Mouse (Mus musculus): ENCODE measurements around the gene Tgm5. TPM values are rescaled to one million over a fixed set of nuclear protein-coding genes. Genes with fewer than 3 reads are reported as not detected.

Gene Tgm5
- polyA plus RNA-seq, 1 experiment from 2014 or later = not detected

DNA sequence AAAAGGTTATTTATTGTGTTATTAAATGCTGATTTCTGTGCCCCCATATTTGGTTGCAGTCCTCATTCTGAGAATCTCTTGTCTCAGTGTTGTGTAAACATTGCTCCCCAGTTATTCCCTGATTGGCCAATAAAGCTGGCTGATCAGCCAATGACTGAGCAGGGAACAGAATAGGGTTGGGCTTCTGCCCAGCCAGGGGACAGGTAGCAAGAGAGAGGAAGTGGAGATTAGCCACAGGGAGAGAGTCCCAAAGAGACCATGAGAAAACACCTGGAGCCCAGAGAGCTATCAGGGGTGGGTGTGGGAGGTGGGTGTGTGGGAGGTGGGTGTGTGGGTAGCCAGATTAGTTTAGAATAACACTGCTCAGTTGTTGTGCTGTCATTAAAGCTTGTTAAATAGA lies 20.3 kb upstream of the Tgm5 start:
- Histone ChIP-seq H3K9ac (ENCODE audit: low read depth, low read length) (no peak overlapping the region), H3K9me3 (replicated peaks; ENCODE audit: control insufficient read depth, low read length) (no peaks in the 10 kb centered on the region), H3K4me2 (no peak overlapping the region), H3K36me3 (ENCODE audit: control insufficient read depth, insufficient read depth, low read length) (no peaks in the 10 kb centered on the region), H3K27ac (ENCODE audit: low read depth, low read length) (no peak overlapping the region), H3K4me3 (ENCODE audit: low read depth, low read length) (no peak overlapping the region), H3K27me3 (ENCODE audit: control insufficient read depth, insufficient read depth, low read length) (no peaks in the 10 kb centered on the region), H3K4me1 (ENCODE audit: control insufficient read depth, insufficient read depth, low read length) (0 out of 2 replicates have a peak, but pooled peaks cover 2% of the 10 kb centered on the region)
- ATAC-seq (replicated peaks; ENCODE audit: insufficient number of reproducible peaks, low FRiP score, low TSS enrichment) = no peak

DNA sequence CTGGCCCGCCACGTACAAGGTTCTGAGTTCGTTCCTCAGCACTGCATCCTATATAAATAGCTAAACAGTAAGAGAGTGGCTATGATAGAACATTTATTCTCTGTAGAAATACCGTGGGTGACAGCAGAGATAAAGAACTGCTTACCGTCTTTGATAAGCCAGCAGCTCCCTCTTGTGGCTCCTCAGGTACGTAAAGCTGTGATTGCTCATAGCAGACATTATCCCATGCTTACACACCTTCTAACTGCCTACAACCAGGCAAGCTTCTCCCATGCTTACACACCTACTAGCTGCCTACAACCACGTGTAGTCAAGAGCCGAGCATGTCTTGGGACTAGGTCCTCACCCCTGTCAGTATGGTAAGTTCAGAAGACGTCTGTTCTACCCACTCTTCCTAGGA lies 16.4 kb upstream of the Tgm5 start:
- Histone ChIP-seq H3K4me2 (no peak overlapping the region), H3K4me3 (ENCODE audit: low read depth, low read length) (no peak overlapping the region), H3K36me3 (ENCODE audit: control insufficient read depth, insufficient read depth, low read length) (no peaks in the 10 kb centered on the region), H3K27ac (ENCODE audit: low read depth, low read length) (no peak overlapping the region), H3K9ac (ENCODE audit: low read depth, low read length) (no peak overlapping the region), H3K9me3 (replicated peaks; ENCODE audit: control insufficient read depth, low read length) (no peaks in the 10 kb centered on the region), H3K27me3 (ENCODE audit: control insufficient read depth, insufficient read depth, low read length) (no peaks in the 10 kb centered on the region), H3K4me1 (ENCODE audit: control insufficient read depth, insufficient read depth, low read length) (no peaks in the 10 kb centered on the region)
- WGBS (ENCODE audit: insufficient replicate concordance) = 24% methylated on average over 9 of the region's 9 CpGs
- ATAC-seq (replicated peaks; ENCODE audit: insufficient number of reproducible peaks, low FRiP score, low TSS enrichment) = no peak

GRCm38 (mm10) chr2:121089751-121090150 lies 4.1 kb upstream of the Tgm5 start:
- Histone ChIP-seq H3K27me3 (ENCODE audit: control insufficient read depth, insufficient read depth, low read length) (peaks cover 2% of the 10 kb centered on the region; the same call in 1 of the 2 replicates), H3K9ac (ENCODE audit: low read depth, low read length) (no peak overlapping the region), H3K36me3 (ENCODE audit: control insufficient read depth, insufficient read depth, low read length) (no peaks in the 10 kb centered on the region), H3K4me1 (ENCODE audit: control insufficient read depth, insufficient read depth, low read length) (no peaks in the 10 kb centered on the region), H3K4me2 (no peak overlapping the region), H3K27ac (ENCODE audit: low read depth, low read length) (no peak overlapping the region), H3K4me3 (ENCODE audit: low read depth, low read length) (no peak overlapping the region), H3K9me3 (replicated peaks; ENCODE audit: control insufficient read depth, low read length) (no peaks in the 10 kb centered on the region)
- 70% methylated on average over 4 of the region's 4 CpGs for whole genome bisulfite sequencing (ENCODE audit: insufficient replicate concordance)
- no peak for ATAC-seq (replicated peaks; ENCODE audit: insufficient number of reproducible peaks, low FRiP score, low TSS enrichment)

DNA sequence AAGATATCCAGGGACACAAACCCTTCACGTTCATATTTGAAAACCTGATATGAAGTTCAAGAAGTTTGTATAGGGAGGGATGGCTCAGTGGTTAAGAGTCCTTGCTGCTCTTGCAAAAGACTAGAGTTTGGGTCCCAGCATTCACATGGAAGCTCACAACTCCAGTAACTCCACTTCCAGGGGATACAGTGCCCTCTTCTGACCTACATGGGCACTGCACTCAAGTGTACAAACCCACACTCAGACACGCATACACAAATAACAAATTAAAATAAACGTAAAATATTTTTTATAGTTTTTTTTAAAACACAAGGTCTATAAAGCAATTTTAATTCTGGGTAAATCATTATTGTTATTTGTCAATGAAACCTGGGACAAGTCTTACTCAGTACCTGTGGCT lies 2.9 kb upstream of the Tgm5 start:
- Histone ChIP-seq H3K36me3 (ENCODE audit: control insufficient read depth, insufficient read depth, low read length) (no peaks in the 10 kb centered on the region), H3K4me1 (ENCODE audit: control insufficient read depth, insufficient read depth, low read length) (no peaks in the 10 kb centered on the region), H3K9ac (ENCODE audit: low read depth, low read length) (no peak overlapping the region), H3K27me3 (ENCODE audit: control insufficient read depth, insufficient read depth, low read length) (peaks cover 2% of the 10 kb centered on the region; the same call in 1 of the 2 replicates), H3K9me3 (replicated peaks; ENCODE audit: control insufficient read depth, low read length) (no peaks in the 10 kb centered on the region), H3K4me3 (ENCODE audit: low read depth, low read length) (no peak overlapping the region), H3K4me2 (no peak overlapping the region), H3K27ac (ENCODE audit: low read depth, low read length) (no peak overlapping the region)
- no peak for ATAC-seq (replicated peaks; ENCODE audit: insufficient number of reproducible peaks, low FRiP score, low TSS enrichment)
- WGBS (ENCODE audit: insufficient replicate concordance) = 83% methylated on average over 3 of the region's 3 CpGs

- no peak overlapping the region for H3K4me3 ChIP-seq (ENCODE audit: low read depth, low read length)
- no peak overlapping the region for H3K9ac ChIP-seq (ENCODE audit: low read depth, low read length)
- H3K4me2 ChIP-seq = no peak overlapping the region
- no peaks in the 10 kb centered on the region for H3K27me3 ChIP-seq (ENCODE audit: control insufficient read depth, insufficient read depth, low read length)
- WGBS (ENCODE audit: insufficient replicate concordance) = 79% methylated on average over 1 of the region's 1 CpGs
- no peak overlapping the region for H3K27ac ChIP-seq (ENCODE audit: low read depth, low read length)
- ATAC-seq (replicated peaks; ENCODE audit: insufficient number of reproducible peaks, low FRiP score, low TSS enrichment) = no peak
- no peaks in the 10 kb centered on the region for H3K36me3 ChIP-seq (ENCODE audit: control insufficient read depth, insufficient read depth, low read length)
- H3K9me3 ChIP-seq (replicated peaks; ENCODE audit: control insufficient read depth, low read length) = no peaks in the 10 kb centered on the region
- no peaks in the 10 kb centered on the region for H3K4me1 ChIP-seq (ENCODE audit: control insufficient read depth, insufficient read depth, low read length)
Observed at GRCm38 (mm10) chr2:121082626-121083025, 3.0 kb downstream of the Tgm5 start.

GRCm38 (mm10) chr2:121074747-121075146 lies 10.9 kb downstream of the Tgm5 start:
- Histone ChIP-seq H3K9ac (ENCODE audit: low read depth, low read length) (no peak overlapping the region), H3K36me3 (ENCODE audit: control insufficient read depth, insufficient read depth, low read length) (no peaks in the 10 kb centered on the region), H3K9me3 (replicated peaks; ENCODE audit: control insufficient read depth, low read length) (no peaks in the 10 kb centered on the region), H3K27ac (ENCODE audit: low read depth, low read length) (no peak overlapping the region), H3K4me3 (ENCODE audit: low read depth, low read length) (no peak overlapping the region), H3K4me2 (no peak overlapping the region), H3K27me3 (ENCODE audit: control insufficient read depth, insufficient read depth, low read length) (no peaks in the 10 kb centered on the region), H3K4me1 (ENCODE audit: control insufficient read depth, insufficient read depth, low read length) (no peaks in the 10 kb centered on the region)
- 79% methylated on average over 7 of the region's 7 CpGs for WGBS (ENCODE audit: insufficient replicate concordance)
- ATAC-seq (replicated peaks; ENCODE audit: insufficient number of reproducible peaks, low FRiP score, low TSS enrichment) = no peak

DNA sequence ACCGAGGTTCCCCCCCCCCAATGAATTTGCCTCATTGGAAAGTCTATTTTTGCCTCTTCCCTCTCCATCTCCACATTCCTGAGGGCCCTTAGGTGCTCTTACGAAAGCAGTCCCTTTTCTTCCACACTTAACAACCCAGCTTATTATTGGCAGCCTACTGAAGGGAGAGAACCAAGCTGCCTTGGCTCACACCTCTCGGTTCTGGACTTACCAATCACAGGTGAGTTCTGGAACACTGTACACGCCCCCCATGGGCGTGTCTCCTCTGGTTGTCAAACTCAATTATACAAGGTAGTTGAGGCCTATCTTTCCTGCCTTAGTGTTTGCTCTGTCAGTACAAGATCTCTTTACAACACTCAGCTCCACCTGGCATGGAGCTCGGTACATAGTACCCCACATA lies 13.8 kb downstream of the Tgm5 start:
- no peak overlapping the region for H3K9ac ChIP-seq (ENCODE audit: low read depth, low read length)
- no peaks in the 10 kb centered on the region for H3K9me3 ChIP-seq (replicated peaks; ENCODE audit: control insufficient read depth, low read length)
- no peaks in the 10 kb centered on the region for H3K36me3 ChIP-seq (ENCODE audit: control insufficient read depth, insufficient read depth, low read length)
- H3K4me3 ChIP-seq (ENCODE audit: low read depth, low read length) = no peak overlapping the region
- no peaks in the 10 kb centered on the region for H3K4me1 ChIP-seq (ENCODE audit: control insufficient read depth, insufficient read depth, low read length)
- ATAC-seq (replicated peaks; ENCODE audit: insufficient number of reproducible peaks, low FRiP score, low TSS enrichment) = no peak
- H3K27me3 ChIP-seq (ENCODE audit: control insufficient read depth, insufficient read depth, low read length) = no peaks in the 10 kb centered on the region
- WGBS (ENCODE audit: insufficient replicate concordance) = 74% methylated on average over 6 of the region's 6 CpGs
- H3K4me2 ChIP-seq = no peak overlapping the region
- H3K27ac ChIP-seq (ENCODE audit: low read depth, low read length) = no peak overlapping the region

DNA sequence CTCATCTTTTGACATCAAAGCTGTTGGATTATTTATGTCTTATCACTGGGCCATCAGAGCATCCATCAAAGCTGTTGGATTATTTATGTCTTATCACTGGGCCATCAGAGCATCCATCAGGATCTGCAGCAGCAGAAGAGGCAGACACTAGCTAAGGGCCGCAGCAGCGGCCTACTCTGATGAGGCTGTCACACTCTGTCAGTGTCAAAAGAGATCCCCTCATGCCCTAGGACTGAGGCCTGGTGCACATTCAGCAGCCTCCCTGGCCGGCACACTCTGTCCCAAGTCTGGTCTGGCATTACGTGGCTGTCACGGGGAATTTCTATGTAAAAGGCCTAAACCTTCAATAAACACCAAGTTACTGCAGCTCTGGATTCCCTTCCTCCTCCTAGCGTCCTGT lies 16.1 kb downstream of the Tgm5 start:
- no peaks in the 10 kb centered on the region for H3K9me3 ChIP-seq (replicated peaks; ENCODE audit: control insufficient read depth, low read length)
- H3K9ac ChIP-seq (ENCODE audit: low read depth, low read length) = no peak overlapping the region
- no peaks in the 10 kb centered on the region for H3K27me3 ChIP-seq (ENCODE audit: control insufficient read depth, insufficient read depth, low read length)
- no peaks in the 10 kb centered on the region for H3K36me3 ChIP-seq (ENCODE audit: control insufficient read depth, insufficient read depth, low read length)
- 71% methylated on average over 6 of the region's 6 CpGs for WGBS (ENCODE audit: insufficient replicate concordance)
- no peak overlapping the region for H3K4me2 ChIP-seq
- no peak overlapping the region for H3K27ac ChIP-seq (ENCODE audit: low read depth, low read length)
- no peak for ATAC-seq (replicated peaks; ENCODE audit: insufficient number of reproducible peaks, low FRiP score, low TSS enrichment)
- H3K4me3 ChIP-seq (ENCODE audit: low read depth, low read length) = no peak overlapping the region
- H3K4me1 ChIP-seq (ENCODE audit: control insufficient read depth, insufficient read depth, low read length) = no peaks in the 10 kb centered on the region

- WGBS (ENCODE audit: insufficient replicate concordance) = 63% methylated on average over 4 of the region's 4 CpGs
- no peak for ATAC-seq (replicated peaks; ENCODE audit: insufficient number of reproducible peaks, low FRiP score, low TSS enrichment)
- H3K36me3 ChIP-seq (ENCODE audit: control insufficient read depth, insufficient read depth, low read length) = no peaks in the 10 kb centered on the region
- no peaks in the 10 kb centered on the region for H3K4me1 ChIP-seq (ENCODE audit: control insufficient read depth, insufficient read depth, low read length)
- no peaks in the 10 kb centered on the region for H3K27me3 ChIP-seq (ENCODE audit: control insufficient read depth, insufficient read depth, low read length)
- H3K9ac ChIP-seq (ENCODE audit: low read depth, low read length) = no peak overlapping the region
- no peak overlapping the region for H3K4me2 ChIP-seq
- no peaks in the 10 kb centered on the region for H3K9me3 ChIP-seq (replicated peaks; ENCODE audit: control insufficient read depth, low read length)
- H3K27ac ChIP-seq (ENCODE audit: low read depth, low read length) = no peak overlapping the region
- no peak overlapping the region for H3K4me3 ChIP-seq (ENCODE audit: low read depth, low read length)
Observed at GRCm38 (mm10) chr2:121067116-121067515, 18.5 kb downstream of the Tgm5 start.

Data from heart, embryonic 11.5 days (tissue).